Mouse (Mus musculus) cerebellum, adult 8-10 months (tissue): ENCODE results near the gene Mag.
A peak's percentile ranks its signal among the peaks of the same experiment; 100 is the strongest.

ENCODE experiments used
- DNase-seq: peaks from one replicate; pipeline ENCODE4 v3.0.0; 2022

Gene Mag

DNA sequence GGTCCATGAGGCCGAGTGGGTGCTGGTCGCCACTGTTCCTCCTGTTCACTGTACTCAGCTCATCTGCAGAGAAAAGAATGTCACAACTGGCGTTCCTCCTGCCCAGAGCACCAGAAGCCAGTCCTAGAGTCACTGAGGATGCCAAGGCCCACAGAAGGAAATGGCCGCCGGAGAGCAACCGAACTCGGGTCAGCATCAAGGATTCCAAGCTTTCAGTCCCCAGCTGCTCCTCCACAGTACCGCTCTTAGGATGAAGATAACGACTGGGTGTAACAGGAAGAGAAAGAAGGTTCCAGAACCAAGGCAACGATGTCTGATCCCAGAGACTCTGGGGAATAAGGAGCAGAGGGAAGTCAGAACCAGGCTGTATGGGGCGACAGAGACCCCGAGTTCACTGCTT lies 53.2 kb downstream of the Mag start, which contains the start of gene Ffar1:
TSS of gene Ffar1 (minus strand) at position 101 of the 400 bp plus-strand sequence.
- DNase-seq = no peak

DNA sequence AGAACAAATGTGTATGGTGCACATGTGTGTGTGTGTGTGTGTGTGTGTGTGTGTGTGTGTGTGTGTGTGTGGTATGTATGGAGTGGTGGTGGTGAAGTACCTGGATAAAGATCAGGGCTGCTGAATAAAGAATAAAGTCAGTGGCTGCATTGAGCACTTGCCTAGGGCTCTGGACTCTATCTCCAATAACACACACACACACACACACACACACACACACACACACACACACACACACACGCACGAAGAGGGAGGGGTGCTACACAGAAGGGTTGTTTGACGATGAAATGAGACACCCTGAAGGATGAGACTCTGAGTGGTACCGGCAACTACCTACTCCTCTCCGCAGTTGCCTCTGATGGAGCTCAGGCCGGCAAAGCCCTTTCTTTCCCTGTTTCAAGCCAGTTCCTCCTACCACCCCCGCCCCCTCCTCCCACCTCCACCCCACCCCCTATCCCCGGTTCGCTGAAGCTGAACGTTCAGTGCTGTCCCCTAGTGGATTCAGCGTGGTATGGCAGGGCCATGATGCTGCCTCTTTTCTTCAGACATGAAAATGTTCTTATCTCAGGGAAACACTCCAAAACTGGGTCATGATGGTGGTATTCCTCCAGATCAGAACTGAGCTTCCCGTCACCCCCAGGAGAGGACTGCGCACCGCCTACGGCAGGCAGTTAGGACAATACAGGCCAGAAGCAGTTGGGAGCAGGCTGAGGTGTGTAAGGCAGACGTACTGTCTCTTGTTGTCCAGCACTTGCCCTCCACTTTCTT lies 54.9 kb downstream of the Mag start:
- peak; percentile 16 for DNase-seq

- DNase-seq = peak; percentile 29
Measured at GRCm38 (mm10) chr7:30859290-30859634, 55.4 kb downstream of the Mag start.

DNA sequence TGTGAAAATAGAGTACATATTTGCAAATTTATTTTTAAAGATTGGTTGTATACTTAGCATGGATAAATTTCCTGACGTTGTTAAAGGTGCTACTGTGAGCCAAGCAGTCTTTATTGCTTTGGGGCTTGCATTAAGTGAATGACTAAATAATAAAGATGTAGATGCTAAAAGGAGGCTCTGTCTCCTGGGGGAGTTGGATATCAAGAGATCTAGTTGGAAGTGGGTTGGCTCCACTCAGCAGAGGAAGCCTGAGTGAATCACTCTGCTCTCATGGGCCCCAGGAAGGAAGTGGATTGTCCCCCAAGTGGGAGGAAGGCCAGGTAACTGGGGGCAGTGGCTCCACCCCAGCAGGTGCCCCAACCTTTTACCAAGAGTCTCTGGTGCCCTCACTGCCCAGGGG lies 56.9 kb downstream of the Mag start:
- DNase-seq = no peak

- no peak for DNase-seq
Measured at GRCm38 (mm10) chr7:30856078-30856477, 58.6 kb downstream of the Mag start, which contains the start of gene Ffar3. Gene Ffar3, minus strand, starts transcription at chr7:30856178.

DNA sequence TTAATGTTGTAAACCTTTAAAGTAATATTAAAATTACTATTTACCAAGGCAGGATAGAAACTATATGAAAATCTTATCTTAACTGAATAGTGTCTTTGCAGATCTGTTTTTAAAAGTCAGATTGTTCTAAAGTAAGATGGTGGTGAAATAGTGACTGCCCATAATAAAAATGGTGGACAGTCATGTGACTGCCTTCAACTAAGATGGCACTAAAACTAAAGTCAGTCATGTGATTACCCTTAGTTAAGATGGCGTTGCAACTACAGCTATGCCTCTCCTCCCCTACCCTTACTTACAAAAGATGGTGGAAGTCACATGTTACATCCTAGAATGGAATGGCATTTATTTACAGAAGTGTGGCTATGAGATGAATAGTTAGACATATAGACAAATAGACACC lies 63.3 kb downstream of the Mag start:
- DNase-seq = no peak
